Mouse (Mus musculus) stomach, embryonic 14.5 days (tissue): ENCODE data around the gene Snx32. TPM values are rescaled to one million over a fixed set of nuclear protein-coding genes. Genes with fewer than 3 reads are reported as not detected.
A peak's percentile ranks its signal among the peaks of the same experiment; 100 is the strongest.

Experiments
- ATAC-seq: fragments of 200-750 bp; cut with Nextera tagmentation; 2 replicates; pipeline ENCODE4 v1.8.0; 2017; ENCODE audit warnings: low read depth, moderate TSS enrichment; ENCODE audit not compliant: insufficient number of reproducible peaks, insufficient read depth, low FRiP score
- H3K27ac ChIP-seq: fragments of 300-500 bp; sonication (generic); 2 replicates; pipeline ENCODE4 v1.5.1; 2014; ENCODE audit warnings: mild to moderate bottlenecking, low read length, moderate library complexity, mixed read lengths
- H3K27me3 ChIP-seq: fragments of 300-500 bp; sonication (generic); 2 replicates; pipeline ENCODE4 v1.6.1; 2014; ENCODE audit warnings: low read length, control low read depth, mixed read lengths; ENCODE audit not compliant: control insufficient read depth, insufficient read depth
- H3K36me3 ChIP-seq: fragments of 300-500 bp; sonication (generic); 2 replicates; pipeline ENCODE4 v1.6.1; 2014; ENCODE audit warnings: mild to moderate bottlenecking, control low read depth, low read length, moderate library complexity, mixed read lengths; ENCODE audit not compliant: control insufficient read depth, insufficient read depth
- H3K4me1 ChIP-seq: fragments of 300-500 bp; sonication (generic); 2 replicates; pipeline ENCODE4 v1.6.1; 2014; ENCODE audit warnings: low read length, control low read depth, mixed read lengths; ENCODE audit not compliant: control insufficient read depth, insufficient read depth
- H3K4me2 ChIP-seq: fragments of 300-500 bp; sonication (generic); replicated peaks from 2 replicates; pipeline ENCODE4 v1.6.1; 2014; ENCODE audit warnings: low read depth, low read length, control low read depth
- H3K4me3 ChIP-seq: fragments of 300-500 bp; sonication (generic); 2 replicates; pipeline ENCODE4 v1.5.1; 2014; ENCODE audit warnings: low read depth, low read length, control low read depth
- H3K9ac ChIP-seq: fragments of 300-500 bp; sonication (generic); replicated peaks from 2 replicates; pipeline ENCODE4 v1.6.1; 2014; ENCODE audit warnings: low read depth, mild to moderate bottlenecking, control low read depth, low read length, moderate library complexity, mixed read lengths
- H3K9me3 ChIP-seq: fragments of 300-500 bp; sonication (generic); 2 replicates; pipeline ENCODE4 v1.6.1; 2016; ENCODE audit warnings: low read depth, low read length, control low read depth; ENCODE audit not compliant: control insufficient read depth
- WGBS: fragments of 180-500 bp; shearing (Covaris S2); extraction: QIAGEN DNeasy Blood & Tissue Kit; methylation state at CpG from one replicate; pipeline ENCODE4 v1.1.7; 2014; 5-methylcytosine and 5-hydroxymethylcytosine counted together
- polyA plus RNA-seq: library from polyadenylated mRNA; unstranded; fragments of >200 nt; fragmentation: Nextera tagmentation; extraction: Ambion mirVana; gene quantifications from 2 replicates; pipeline ENCODE4 v1.2.1, GENCODE M21; 2014

Gene Snx32
- polyA plus RNA-seq, 1 experiment from 2014 or later = 13.0 TPM

DNA sequence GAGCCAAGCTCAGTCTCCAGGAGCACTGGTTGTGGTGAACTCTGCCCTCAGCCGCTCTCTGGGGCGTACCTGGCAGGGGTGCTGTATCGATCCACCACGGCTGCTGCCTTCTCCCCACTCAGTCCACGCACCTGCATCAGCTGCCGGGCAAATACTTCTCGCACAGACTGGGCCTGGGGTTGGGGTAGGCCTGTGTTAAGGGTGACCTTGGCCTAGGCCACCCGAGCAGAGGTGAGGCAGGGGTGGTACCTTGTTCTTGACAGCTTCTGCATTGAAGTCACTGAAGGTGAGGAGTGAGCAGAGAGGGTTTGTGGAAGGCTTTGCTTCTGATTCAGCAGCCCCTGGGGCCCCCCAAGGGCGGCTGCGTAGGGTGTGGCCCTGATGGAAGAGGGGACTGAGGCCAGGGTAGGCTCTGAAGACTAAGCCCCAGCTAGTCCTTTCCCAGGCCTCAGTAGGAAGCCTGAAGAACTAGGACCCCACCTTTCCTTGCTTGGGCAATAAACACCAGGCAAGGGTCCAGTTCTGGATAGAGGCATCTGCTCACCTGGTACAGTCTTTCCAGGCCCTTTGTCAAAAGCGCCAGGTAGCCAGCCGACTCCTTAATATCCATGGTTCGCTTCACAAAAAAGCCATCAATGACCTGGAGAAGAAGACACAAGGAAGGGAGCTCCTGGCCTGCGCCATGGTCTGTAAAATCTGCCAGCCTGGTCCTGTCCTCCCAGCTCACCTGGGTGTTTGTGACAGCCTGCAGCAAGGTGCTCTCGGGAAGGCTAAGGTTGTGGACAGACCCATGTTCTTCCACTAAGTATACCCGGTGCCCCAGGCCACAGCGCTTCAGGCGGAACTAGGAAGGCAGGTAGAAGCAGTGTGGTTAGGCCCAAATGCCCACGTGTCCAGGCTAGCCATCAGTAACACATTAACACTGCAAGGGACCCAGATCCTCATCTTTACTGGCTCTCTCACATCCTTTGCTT, 26.7 kb downstream of the Snx32 start:
- no peak overlapping the region for H3K27ac ChIP-seq
- no peak overlapping the region for H3K4me3 ChIP-seq
- H3K4me2 ChIP-seq = no peak overlapping the region
- H3K4me1 ChIP-seq = peaks cover 12% of the 10 kb centered on the region
- H3K9ac ChIP-seq = no peak overlapping the region
- no peak for ATAC-seq
- no peaks in the 10 kb centered on the region for H3K27me3 ChIP-seq
- peaks cover 47% of the 10 kb centered on the region for H3K36me3 ChIP-seq
- WGBS = 91% methylated on average over 19 of the region's 19 CpGs
- no peaks in the 10 kb centered on the region for H3K9me3 ChIP-seq

DNA sequence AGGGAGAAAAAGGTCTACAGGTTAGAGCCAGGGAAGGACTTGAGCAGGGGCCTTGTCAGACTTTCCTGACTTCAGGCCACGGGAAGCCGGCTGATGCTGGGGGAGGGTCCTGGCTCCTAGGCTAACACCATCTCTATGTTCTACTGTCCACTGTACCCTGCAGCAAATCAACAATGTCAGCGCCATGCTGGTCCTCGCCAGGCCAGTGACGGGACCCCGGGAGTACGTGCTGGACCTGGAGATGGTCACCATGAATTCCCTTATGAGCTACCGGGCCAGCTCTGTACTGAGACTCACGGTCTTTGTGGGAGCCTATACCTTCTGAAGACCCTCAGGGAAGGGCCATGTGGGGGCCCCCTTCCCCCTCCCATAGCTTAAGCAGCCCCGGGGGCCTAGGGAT, 28.9 kb downstream of the Snx32 start:
- ATAC-seq = no peak
- peaks cover 53% of the 10 kb centered on the region for H3K36me3 ChIP-seq
- 90% methylated on average over 10 of the region's 10 CpGs for WGBS
- no peaks in the 10 kb centered on the region for H3K27me3 ChIP-seq
- H3K9me3 ChIP-seq = no peaks in the 10 kb centered on the region
- H3K4me3 ChIP-seq = no peak overlapping the region
- H3K4me1 ChIP-seq = 0 out of 2 replicates have a peak, but pooled peaks cover under 1% of the 10 kb centered on the region
- H3K9ac ChIP-seq = no peak overlapping the region
- H3K4me2 ChIP-seq = no peak overlapping the region
- H3K27ac ChIP-seq = no peak overlapping the region

DNA sequence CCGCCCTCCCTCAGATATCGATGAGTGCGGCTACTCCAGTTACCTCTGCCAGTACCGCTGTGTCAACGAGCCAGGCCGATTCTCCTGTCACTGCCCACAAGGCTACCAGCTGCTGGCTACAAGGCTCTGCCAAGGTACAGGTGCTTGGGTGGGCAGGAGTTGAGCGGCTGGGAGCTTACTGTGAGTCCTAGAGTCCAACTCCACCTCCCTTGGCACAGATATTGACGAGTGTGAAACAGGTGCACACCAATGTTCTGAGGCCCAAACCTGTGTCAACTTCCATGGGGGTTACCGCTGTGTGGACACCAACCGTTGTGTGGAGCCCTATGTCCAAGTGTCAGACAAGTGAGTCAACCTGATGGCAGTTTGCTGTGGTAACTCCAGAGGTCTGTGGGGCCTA, 30.3 kb downstream of the Snx32 start:
- H3K9ac ChIP-seq = no peak overlapping the region
- H3K36me3 ChIP-seq = peaks cover 42% of the 10 kb centered on the region
- ATAC-seq = no peak
- no peaks in the 10 kb centered on the region for H3K9me3 ChIP-seq
- H3K27me3 ChIP-seq = no peaks in the 10 kb centered on the region
- WGBS = 91% methylated on average over 10 of the region's 10 CpGs
- no peak overlapping the region for H3K4me2 ChIP-seq
- H3K4me3 ChIP-seq = no peak overlapping the region
- H3K4me1 ChIP-seq = peaks cover 5% of the 10 kb centered on the region
- no peak overlapping the region for H3K27ac ChIP-seq

DNA sequence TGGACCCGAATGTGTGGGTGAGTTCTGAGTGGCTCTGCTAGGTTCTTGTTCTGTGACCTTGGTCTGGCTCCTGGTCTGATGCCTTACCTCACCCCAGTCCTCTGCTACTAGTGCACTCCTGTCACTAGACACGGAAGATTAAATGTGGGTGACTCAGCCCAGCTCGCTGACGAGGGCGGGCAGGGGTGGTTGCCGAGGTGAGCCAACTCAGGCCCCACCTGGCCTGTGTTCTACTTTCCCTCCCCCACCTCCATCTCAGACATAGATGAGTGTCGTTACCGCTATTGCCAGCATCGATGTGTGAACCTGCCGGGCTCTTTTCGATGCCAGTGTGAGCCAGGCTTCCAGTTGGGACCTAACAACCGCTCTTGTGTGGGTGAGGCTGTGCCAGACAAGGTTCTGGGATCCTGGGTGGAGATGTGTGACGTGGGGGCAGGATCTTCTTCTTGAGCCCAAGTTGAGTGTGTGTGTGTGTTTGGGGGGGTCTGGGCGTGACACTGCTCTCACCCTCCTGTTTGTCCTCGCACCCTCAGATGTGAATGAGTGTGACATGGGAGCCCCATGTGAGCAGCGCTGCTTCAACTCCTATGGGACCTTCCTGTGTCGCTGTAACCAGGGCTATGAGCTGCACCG, 32.6 kb downstream of the Snx32 start:
- H3K9ac ChIP-seq = no peak overlapping the region
- H3K9me3 ChIP-seq = no peaks in the 10 kb centered on the region
- H3K4me2 ChIP-seq = no peak overlapping the region
- peaks cover 5% of the 10 kb centered on the region for H3K4me1 ChIP-seq
- H3K4me3 ChIP-seq = no peak overlapping the region
- no peak for ATAC-seq
- H3K27ac ChIP-seq = no peak overlapping the region
- H3K27me3 ChIP-seq = no peaks in the 10 kb centered on the region
- peaks cover 23% of the 10 kb centered on the region for H3K36me3 ChIP-seq
- 87% methylated on average over 18 of the region's 18 CpGs for WGBS

DNA sequence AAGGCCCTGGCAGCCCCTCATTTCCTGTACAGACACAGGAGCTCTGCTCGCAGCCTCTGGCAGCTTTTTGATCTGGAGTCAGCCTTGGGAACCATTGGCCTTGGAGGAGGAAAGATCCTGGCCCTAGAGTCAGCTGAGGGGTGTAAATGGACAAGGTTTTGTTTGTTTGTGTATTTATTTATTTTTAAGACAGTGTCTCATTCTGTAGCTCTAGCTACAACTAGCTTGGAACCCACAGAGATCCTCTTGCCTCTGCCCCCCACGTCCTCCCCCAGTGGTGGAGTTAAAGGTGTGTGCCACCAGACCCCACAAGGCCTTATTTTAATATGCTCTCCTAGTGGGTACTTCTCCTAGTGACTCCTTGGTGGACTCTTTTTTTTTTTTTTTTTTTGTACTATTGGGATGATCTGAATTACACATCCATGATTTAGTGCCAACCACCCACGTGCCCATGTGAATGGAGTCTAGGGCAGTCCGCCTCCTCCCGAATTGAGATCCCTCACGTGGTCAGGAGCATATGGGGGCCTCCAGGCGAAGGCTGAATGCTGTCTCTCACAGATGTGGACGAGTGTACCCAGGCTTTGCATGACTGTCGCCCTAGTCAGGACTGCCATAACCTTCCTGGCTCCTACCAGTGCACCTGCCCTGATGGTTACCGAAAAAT, 33.2 kb downstream of the Snx32 start:
- H3K4me2 ChIP-seq = no peak overlapping the region
- H3K4me3 ChIP-seq = no peak overlapping the region
- no peak for ATAC-seq
- H3K36me3 ChIP-seq = peaks cover 17% of the 10 kb centered on the region
- no peak overlapping the region for H3K9ac ChIP-seq
- no peak overlapping the region for H3K27ac ChIP-seq
- 90% methylated on average over 10 of the region's 10 CpGs for WGBS
- no peaks in the 10 kb centered on the region for H3K27me3 ChIP-seq
- peaks cover 5% of the 10 kb centered on the region for H3K4me1 ChIP-seq
- H3K9me3 ChIP-seq = no peaks in the 10 kb centered on the region

DNA sequence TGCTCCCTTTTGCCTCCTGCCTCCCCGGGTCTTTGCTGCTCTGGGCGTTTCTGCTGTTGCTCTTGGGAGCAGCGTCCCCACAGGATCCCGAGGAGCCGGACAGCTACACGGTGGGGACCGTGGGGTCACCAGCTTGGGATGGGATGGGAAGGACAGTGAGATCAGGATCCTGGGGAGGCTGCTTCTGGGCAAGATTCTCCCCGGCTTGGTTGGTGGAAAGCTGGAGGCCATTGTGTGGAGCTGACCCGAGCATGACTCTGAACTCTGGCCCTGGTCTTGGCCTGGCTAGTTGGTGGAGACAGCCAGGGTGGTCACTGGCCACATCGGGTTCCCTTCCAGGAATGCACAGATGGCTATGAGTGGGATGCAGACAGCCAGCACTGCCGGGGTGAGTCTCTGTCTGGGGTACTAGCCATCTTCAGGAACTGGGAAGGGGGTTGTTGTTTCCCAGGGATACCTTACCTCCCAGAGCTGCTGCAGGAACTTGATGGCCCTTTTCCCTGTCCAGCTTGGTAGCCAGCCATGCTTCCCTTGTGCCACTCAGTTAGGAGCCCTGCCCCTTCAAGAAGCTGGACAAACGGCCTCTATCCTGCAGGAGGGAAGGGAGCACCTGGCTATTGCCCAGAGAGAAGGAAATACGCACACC, 35.1 kb downstream of the Snx32 start:
- Histone ChIP-seq H3K4me3 (peak overlapping the region; percentile 55), H3K4me1 (peaks cover 5% of the 10 kb centered on the region), H3K36me3 (peaks cover 11% of the 10 kb centered on the region; the same call in 1 of the 2 replicates), H3K9ac (peak overlapping the region; percentile 70), H3K4me2 (peak overlapping the region; percentile 82), H3K9me3 (no peaks in the 10 kb centered on the region), H3K27ac (peak overlapping the region; percentile 90), H3K27me3 (no peaks in the 10 kb centered on the region)
- no peak for ATAC-seq
- WGBS = 13% methylated on average over 13 of the region's 13 CpGs

DNA sequence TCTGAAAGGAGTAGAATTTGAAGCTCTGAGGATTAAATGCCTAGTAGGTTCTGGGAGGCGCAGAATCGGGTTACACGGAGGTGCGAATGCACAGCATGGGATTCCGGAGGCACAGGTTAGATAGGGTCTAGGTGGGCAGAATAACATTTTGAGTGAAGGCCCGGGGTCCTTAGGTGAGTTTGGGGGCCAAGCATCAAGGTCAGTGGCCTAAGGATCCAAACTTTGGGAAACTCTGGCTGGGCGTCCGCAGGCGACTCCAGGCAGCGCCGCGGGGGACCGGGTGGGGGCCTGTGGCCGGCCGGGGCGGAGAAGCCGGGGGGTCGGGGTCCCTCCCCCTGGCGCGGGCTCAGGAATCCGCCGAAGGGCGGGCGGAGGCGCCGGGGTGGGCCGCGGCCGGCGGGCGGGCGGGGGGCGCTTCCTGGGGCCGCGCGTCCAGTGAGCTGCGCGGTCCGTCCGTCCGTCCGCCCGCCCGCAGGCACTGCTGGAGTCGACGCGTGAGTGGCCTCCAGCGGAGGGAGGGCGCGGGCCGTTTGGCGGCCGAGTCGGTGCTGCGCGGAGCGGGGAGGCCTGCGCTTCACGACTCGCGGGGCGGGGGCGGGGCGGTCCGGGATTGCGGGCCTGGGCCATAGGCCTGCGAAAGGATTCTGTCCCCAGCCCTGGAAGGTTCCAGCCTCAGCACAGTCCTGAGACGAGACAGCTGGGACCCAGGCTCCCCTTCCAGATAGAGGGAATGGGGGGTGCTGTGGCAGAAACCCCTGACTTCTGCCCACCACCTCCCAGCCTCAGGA, 35.9 kb downstream of the Snx32 start:
- H3K9ac ChIP-seq = peak overlapping the region; percentile 70
- H3K27ac ChIP-seq = peak overlapping the region; percentile 90
- H3K9me3 ChIP-seq = no peaks in the 10 kb centered on the region
- under 1% methylated on average over 33 of the region's 68 CpGs for WGBS
- peaks cover 5% of the 10 kb centered on the region for H3K4me1 ChIP-seq
- H3K4me3 ChIP-seq = peak overlapping the region; percentile 55
- ATAC-seq = peak; percentile 50
- H3K27me3 ChIP-seq = no peaks in the 10 kb centered on the region
- peaks cover 10% of the 10 kb centered on the region; the same call in 1 of the 2 replicates for H3K36me3 ChIP-seq
- H3K4me2 ChIP-seq = peak overlapping the region; percentile 82
